Mouse (Mus musculus) heart, adult 2 months (tissue): ENCODE results near the gene Gpr88. TPM values are rescaled to one million over a fixed set of nuclear protein-coding genes. Genes with fewer than 3 reads are reported as not detected.

Experiments
- DNase-seq, 2 experiments: peaks; one replicate each; pipeline ENCODE4 v3.0.0; 2021
- H3K27ac ChIP-seq: fragments of 200-600 bp; 2 replicates; pipeline ENCODE4 v1.8.1; 2022
- H3K27me3 ChIP-seq: fragments of 200-500 bp; 2 replicates; pipeline ENCODE4 v1.6.1; 2012; ENCODE audit warnings: mild to moderate bottlenecking, low read length, inconsistent platforms, mixed read lengths; ENCODE audit not compliant: control insufficient read depth, insufficient read depth
- H3K36me3 ChIP-seq: fragments of 200-500 bp; 2 replicates; pipeline ENCODE4 v1.6.1; 2012; ENCODE audit warnings: low read length, inconsistent platforms; ENCODE audit not compliant: control insufficient read depth, insufficient read depth
- H3K4me1 ChIP-seq: fragments of 200-500 bp; 2 replicates; pipeline ENCODE4 v1.6.1; 2011; ENCODE audit warnings: low read length; ENCODE audit not compliant: control insufficient read depth, insufficient read depth
- H3K4me3 ChIP-seq: fragments of 200-600 bp; 2 replicates; pipeline ENCODE4 v1.8.1; 2022
- H3K79me2 ChIP-seq: fragments of 200-500 bp; replicated peaks from 2 replicates; pipeline ENCODE4 v1.6.1; 2012; ENCODE audit warnings: mild to moderate bottlenecking, inconsistent platforms, low read length, moderate library complexity, mixed read lengths; ENCODE audit not compliant: control insufficient read depth, insufficient read depth
- H3K9ac ChIP-seq: fragments of 200-500 bp; 2 replicates; pipeline ENCODE4 v1.6.1; 2012; ENCODE audit warnings: low read depth, mild to moderate bottlenecking, control low read depth, inconsistent platforms, low read length, mixed read lengths
- CTCF ChIP-seq: fragments of 200-600 bp; IDR thresholded peaks from 2 replicates; pipeline ENCODE4 v1.8.1; 2022; ENCODE audit warnings: antibody characterized with exemption, mild to moderate bottlenecking, moderate library complexity
- EP300 ChIP-seq: fragments of 200-500 bp; IDR thresholded peaks from 2 replicates; pipeline ENCODE4 v1.6.1; 2011; ENCODE audit warnings: low read depth, low read length, control low read depth; ENCODE audit not compliant: insufficient read depth
- POLR2A ChIP-seq: fragments of 200-500 bp; IDR thresholded peaks from 2 replicates; pipeline ENCODE4 v1.6.1; 2011; ENCODE audit warnings: mild to moderate bottlenecking, low read depth, low read length, control low read depth; ENCODE audit not compliant: insufficient read depth
- WGBS: fragments of 180-500 bp; shearing (Covaris S2); methylation state at CpG from one replicate; pipeline ENCODE4 v1.1.7; 2018; 5-methylcytosine and 5-hydroxymethylcytosine counted together
- intact Hi-C: fragments of 180-260 bp; cut with DNase I; formaldehyde crosslinking; loops from one replicate; pipeline ENCODE4 v1.15.1; 2025
- polyA plus RNA-seq: library from polyadenylated mRNA; depleted of rRNA; stranded (reverse); fragments of >200 nt; gene quantifications from 2 replicates; pipeline ENCODE4 v1.2.3, GENCODE M21; 2012
- total RNA-seq, 2 experiments: library from RNA; stranded (reverse); gene quantifications; 2 replicates each; pipeline ENCODE4 v1.2.3; 2021

The Gpr88 gene
- total and polyA plus RNA-seq, 3 experiments, result 0.08 to 0.23 TPM; not detected in 1

- no peak overlapping the region for H3K27ac ChIP-seq
- H3K79me2 ChIP-seq, result no peaks in the 10 kb centered on the region
- TF ChIP-seq POLR2A (no peak), CTCF (no peak), EP300 (no peak)
- H3K36me3 ChIP-seq, result no peaks in the 10 kb centered on the region
- no peak for DNase-seq
- no peak overlapping the region for H3K4me3 ChIP-seq
- H3K27me3 ChIP-seq, result peaks cover 3% of the 10 kb centered on the region; the same call in 1 of the 2 replicates
- intact Hi-C loops, result no loop called here
- H3K4me1 ChIP-seq, result no peaks in the 10 kb centered on the region
- WGBS, result 76% methylated on average over 6 of the region's 6 CpGs
- no peak overlapping the region for H3K9ac ChIP-seq
Observed at GRCm38 (mm10) chr3:116271679-116272078, 18.4 kb upstream of the Gpr88 start.

- no peak overlapping the region for H3K27ac ChIP-seq
- peaks cover 3% of the 10 kb centered on the region; the same call in 1 of the 2 replicates for H3K27me3 ChIP-seq
- no peak for DNase-seq
- intact Hi-C loops, result no loop called here
- no peak overlapping the region for H3K9ac ChIP-seq
- H3K79me2 ChIP-seq, result no peaks in the 10 kb centered on the region
- 89% methylated on average over 2 of the region's 2 CpGs for WGBS
- no peaks in the 10 kb centered on the region for H3K36me3 ChIP-seq
- no peaks in the 10 kb centered on the region for H3K4me1 ChIP-seq
- TF ChIP-seq EP300, result no peak
- TF ChIP-seq POLR2A, result no peak
- no peak for TF ChIP-seq CTCF
- no peak overlapping the region for H3K4me3 ChIP-seq
Observed at GRCm38 (mm10) chr3:116267036-116267654, 13.8 kb upstream of the Gpr88 start.

GRCm38 (mm10) chr3:116266360-116266759 is 13.1 kb upstream of the Gpr88 start:
- H3K4me3 ChIP-seq, result no peak overlapping the region
- TF ChIP-seq CTCF (no peak), EP300 (no peak), POLR2A (no peak)
- intact Hi-C loops, result no loop called here
- H3K79me2 ChIP-seq, result no peaks in the 10 kb centered on the region
- no peaks in the 10 kb centered on the region for H3K4me1 ChIP-seq
- WGBS, result 77% methylated on average over 3 of the region's 3 CpGs
- H3K36me3 ChIP-seq, result no peaks in the 10 kb centered on the region
- peaks cover 3% of the 10 kb centered on the region; the same call in 1 of the 2 replicates for H3K27me3 ChIP-seq
- H3K9ac ChIP-seq, result no peak overlapping the region
- H3K27ac ChIP-seq, result no peak overlapping the region
- no peak for DNase-seq

- 82% methylated on average over 1 of the region's 1 CpGs for WGBS
- Histone ChIP-seq H3K36me3 (no peaks in the 10 kb centered on the region), H3K4me3 (no peak overlapping the region), H3K79me2 (no peaks in the 10 kb centered on the region), H3K27ac (no peak overlapping the region), H3K27me3 (peaks cover 3% of the 10 kb centered on the region; the same call in 1 of the 2 replicates), H3K4me1 (no peaks in the 10 kb centered on the region), H3K9ac (no peak overlapping the region)
- TF ChIP-seq CTCF (no peak), POLR2A (no peak), EP300 (no peak)
- intact Hi-C loops, result no loop called here
- no peak for DNase-seq
Observed at GRCm38 (mm10) chr3:116263977-116264376, 10.7 kb upstream of the Gpr88 start.

GRCm38 (mm10) chr3:116263061-116263460 is 9.8 kb upstream of the Gpr88 start:
- Histone ChIP-seq H3K4me1 (no peaks in the 10 kb centered on the region), H3K79me2 (no peaks in the 10 kb centered on the region), H3K4me3 (no peak overlapping the region), H3K27ac (no peak overlapping the region), H3K9ac (no peak overlapping the region), H3K36me3 (no peaks in the 10 kb centered on the region), H3K27me3 (peaks cover 3% of the 10 kb centered on the region; the same call in 1 of the 2 replicates)
- intact Hi-C loops, result no loop called here
- no peak for DNase-seq
- TF ChIP-seq EP300 (no peak), POLR2A (no peak), CTCF (no peak)
- WGBS, result 78% methylated on average over 5 of the region's 5 CpGs

- peaks cover 14% of the 10 kb centered on the region for H3K27me3 ChIP-seq
- 43% methylated on average over 5 of the region's 5 CpGs for WGBS
- no peak overlapping the region for H3K27ac ChIP-seq
- H3K4me3 ChIP-seq, result no peak overlapping the region
- H3K4me1 ChIP-seq, result 0 out of 2 replicates have a peak, but pooled peaks cover 3% of the 10 kb centered on the region
- H3K79me2 ChIP-seq, result no peaks in the 10 kb centered on the region
- intact Hi-C loops, result no loop called here
- no peak for DNase-seq
- no peak overlapping the region for H3K9ac ChIP-seq
- no peak for TF ChIP-seq POLR2A
- TF ChIP-seq EP300, result no peak
- TF ChIP-seq CTCF, result no peak
- no peaks in the 10 kb centered on the region for H3K36me3 ChIP-seq
Observed at GRCm38 (mm10) chr3:116256104-116256503, 2.8 kb upstream of the Gpr88 start.
